Mouse (Mus musculus): ENCODE data around the gene Ttc39b.
A peak's percentile ranks its signal among the peaks of the same experiment; 100 is the strongest.

The Ttc39b gene

DNA sequence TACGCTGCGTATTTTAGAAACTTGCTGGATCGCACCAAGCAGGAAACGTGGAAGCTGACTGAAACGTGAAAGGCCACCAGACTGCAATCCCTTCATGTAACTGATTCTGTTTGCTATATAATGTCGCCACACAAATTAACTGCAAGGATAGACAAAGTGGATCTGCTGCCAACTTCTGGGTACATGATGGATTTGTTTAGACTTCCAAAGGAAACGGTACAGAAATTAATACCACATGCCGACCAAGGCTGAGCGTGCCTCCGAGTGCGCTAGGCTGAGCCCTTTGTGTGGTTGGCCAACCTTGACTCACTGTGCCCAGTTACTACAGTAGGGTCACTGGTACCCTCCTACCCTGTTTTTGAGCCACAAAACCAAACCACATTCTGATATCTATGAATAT lies 89.3 kb downstream of the Ttc39b start:
- ATAC-seq (ENCODE audit: insufficient number of reproducible peaks, low FRiP score, low TSS enrichment): no peak

DNA sequence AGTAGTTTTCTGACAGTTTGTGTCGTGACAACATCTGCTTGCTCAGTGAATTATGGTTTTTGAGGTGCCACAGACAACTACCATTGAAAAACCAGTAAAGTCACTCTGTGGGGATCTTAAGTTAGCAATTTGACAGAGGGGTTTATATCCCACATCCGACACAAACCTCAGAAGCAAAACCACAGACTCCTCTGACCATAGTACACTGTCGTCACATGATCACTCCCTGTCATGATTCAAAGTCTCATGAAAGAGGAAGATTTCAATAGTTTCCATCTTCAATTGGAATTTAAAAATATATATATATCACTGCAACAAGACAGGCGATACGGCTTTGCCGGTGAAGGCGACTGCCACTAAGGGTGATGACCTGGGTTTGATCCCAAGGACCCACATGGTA lies 89.9 kb downstream of the Ttc39b start:
- ATAC-seq (ENCODE audit: insufficient number of reproducible peaks, low FRiP score, low TSS enrichment): no peak

DNA sequence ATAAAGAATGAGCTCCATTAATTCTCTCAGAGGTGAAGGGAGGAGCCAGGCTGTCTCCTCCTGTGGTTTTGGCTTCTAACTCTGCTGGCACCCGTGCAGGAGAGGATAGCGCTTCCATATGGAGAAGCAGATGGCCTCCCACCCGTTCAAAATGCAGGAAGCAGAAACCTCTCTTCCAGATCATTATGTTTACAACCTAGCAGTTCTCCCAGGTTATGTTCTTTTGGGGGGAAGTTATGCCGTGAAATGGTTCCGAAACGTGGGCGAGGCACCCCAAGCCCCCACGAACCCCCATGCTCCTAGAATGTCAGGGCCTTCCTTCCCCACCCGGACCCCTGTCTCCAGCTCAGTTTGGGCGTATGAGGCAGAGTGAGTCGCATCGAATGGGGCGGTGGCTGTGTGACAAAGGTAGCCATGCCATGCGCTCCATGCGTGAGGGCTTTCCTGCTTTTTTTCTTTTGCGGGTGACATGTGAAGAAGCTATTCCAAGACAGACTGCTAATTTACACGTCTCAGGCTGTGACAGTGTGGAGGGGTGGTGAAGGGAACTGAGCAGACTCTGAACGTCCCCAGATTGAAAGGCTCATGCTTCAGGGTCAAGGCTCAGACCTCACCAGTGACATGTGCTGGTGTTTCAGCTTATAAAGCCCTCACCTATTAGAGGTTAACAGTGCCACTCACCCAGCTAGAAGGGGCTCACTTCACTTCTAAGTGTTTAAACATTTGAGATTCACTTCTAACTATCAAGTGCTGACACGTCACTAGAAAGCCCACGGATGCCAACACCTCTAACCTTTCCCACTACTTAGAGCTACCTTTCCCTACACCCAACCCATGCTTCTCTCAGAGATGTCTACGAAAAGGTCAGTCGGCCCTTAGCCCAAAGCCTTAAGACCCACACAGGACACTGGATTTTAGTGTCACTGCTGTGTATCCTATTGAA lies 90.6 kb downstream of the Ttc39b start:
- peak; percentile 83 for ATAC-seq (ENCODE audit: insufficient number of reproducible peaks, low FRiP score, low TSS enrichment)

DNA sequence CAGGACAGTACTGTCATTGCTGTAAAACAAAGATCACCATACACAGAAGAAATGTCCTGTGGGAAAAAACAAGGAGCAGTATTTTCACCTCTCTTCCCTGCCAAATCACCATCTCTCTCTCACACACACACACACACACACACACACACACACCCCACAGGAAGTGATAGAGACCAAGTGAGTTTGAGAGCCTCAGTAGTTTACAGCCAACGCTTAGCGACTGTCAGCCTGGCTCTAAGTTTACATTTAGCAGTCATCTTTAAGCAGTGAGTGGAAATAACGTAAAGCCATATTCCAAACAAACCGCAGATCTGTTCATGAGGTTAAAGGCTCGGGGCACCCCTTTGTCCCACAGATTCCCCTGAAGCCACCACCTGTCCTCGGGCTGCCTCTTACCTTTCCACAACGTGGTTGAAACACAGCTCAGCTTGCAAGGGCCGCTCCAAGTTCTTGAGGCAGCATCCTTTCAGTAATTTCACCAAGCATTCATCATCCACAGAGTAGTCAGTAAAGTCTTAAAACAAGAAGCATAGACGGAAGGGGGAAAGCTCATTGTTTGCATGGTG lies 91.7 kb downstream of the Ttc39b start:
- peak; percentile 8; the same call in 1 of the 2 replicates for ATAC-seq (ENCODE audit: insufficient number of reproducible peaks, low FRiP score, low TSS enrichment)

DNA sequence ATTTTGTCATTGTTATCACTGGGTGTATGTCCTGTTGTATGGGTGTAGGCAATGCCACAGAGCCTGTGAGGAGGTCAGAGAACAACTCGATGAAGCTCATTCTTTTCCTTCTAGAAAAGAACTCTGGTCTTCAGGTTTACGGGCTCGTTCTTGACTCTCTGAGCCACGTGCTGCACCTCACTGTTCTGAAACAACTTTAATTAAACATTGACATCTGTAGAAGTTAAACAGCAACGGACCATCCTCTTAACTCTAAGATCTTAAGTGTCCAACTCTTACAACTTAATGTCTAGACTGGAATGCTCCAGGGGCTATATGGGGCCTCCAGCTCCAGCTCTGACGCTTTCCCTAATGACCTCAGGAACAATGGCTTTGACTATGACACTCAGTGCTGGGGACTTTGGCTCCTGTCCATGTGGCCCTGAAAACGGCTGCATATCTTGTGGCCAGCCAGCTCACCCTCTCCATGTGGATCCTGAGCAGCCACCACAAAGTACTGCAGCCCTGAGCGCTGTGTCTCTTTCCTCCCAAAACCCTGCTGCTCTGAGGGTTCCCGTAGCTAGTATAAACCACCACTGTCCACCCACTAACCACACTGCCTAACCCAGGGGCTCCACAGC lies 95.3 kb downstream of the Ttc39b start:
- no peak for ATAC-seq (ENCODE audit: insufficient number of reproducible peaks, low FRiP score, low TSS enrichment)

DNA sequence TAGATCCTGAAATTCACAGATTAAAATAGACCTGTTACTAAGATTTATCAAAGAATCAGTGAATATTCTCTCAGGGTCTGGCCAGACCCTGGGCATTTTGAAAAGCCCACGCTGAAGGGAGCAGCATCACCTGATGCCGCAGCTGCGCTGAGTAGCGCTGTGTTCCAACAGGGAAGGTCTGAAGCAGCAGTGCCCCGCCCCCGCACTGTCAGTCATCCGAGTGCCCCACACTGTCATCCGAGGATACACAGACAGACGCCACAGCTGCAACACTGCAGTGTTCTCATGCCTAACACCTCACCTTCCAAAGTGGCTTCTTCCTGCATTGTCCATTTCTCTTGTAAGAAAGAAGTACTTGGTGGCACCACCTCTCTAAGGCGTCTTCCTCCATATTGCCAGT lies 96.0 kb downstream of the Ttc39b start:
- ATAC-seq (ENCODE audit: insufficient number of reproducible peaks, low FRiP score, low TSS enrichment): no peak

DNA sequence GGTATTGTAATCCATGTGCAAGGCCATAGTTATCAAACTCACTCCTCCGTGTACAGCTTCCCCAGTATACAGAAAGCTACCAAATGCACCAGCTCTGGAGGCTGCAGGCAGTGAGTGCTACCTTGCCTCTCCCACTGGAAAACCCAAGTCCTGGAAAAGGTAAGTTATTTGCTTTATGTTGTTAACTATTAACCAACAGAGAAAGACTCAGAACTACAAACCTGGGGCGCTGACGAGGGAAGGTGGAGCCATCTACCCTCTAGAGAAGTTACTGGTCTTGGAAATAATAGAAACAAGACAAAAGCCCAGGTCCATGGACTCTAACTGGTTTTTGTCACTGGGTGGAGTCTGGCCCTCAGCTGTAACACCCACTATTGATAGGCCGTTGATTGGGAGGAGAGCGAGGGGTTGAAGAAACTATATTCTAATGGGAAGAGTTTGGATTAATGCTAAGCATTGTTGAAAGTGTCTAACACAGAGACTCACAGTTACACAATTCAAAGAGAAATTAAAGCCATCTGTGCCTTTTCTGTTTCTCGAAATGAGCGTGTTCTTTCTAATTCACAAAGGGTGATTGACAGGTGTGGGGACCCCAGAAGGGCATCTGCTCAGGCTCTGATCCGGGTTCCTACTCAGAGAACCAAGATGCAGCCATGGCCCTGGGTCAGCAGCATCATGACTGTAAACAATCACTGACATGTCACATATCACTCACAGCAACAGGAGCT lies 98.3 kb downstream of the Ttc39b start:
- ATAC-seq (ENCODE audit: insufficient number of reproducible peaks, low FRiP score, low TSS enrichment): no peak

DNA sequence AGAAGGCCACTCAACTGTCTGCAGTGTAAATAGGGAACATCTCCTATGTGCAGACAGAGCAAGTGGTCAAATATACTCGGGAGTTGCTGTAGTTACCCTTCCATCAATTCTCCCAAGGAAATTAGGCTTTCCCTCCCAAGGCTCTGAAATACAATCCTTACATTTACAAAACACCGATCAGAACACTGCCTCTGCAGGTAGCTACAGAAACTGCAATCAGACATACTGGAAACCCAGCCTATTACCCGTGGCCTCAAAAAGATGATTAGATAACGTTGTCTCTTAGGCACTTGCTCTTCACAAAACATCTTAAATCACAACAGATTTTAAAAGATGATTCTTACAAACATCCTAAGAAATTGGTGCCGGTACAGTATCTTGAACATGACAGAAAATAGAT lies 99.8 kb downstream of the Ttc39b start:
- no peak; the same call in 1 of the 2 replicates for ATAC-seq (ENCODE audit: insufficient number of reproducible peaks, low FRiP score, low TSS enrichment)

DNA sequence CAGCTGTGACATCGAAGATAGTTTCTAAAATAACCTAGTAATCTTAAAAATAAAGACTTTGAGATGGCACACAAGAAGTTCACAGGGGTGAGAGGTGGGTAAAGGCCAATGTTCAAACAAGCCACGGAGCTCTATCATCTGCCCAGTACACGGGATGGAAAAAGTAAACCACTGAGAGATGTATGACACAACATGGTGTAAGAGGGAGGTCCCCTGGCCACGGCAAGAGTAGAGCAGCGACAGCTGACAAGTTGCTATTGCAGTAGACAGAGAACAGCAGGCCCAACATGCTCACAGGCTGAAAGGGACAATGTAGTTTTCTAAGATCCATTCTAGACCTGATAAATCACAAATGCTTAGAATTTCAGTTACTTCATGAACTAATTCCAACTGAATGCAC lies 100.9 kb downstream of the Ttc39b start:
- no peak for ATAC-seq (ENCODE audit: insufficient number of reproducible peaks, low FRiP score, low TSS enrichment)

DNA sequence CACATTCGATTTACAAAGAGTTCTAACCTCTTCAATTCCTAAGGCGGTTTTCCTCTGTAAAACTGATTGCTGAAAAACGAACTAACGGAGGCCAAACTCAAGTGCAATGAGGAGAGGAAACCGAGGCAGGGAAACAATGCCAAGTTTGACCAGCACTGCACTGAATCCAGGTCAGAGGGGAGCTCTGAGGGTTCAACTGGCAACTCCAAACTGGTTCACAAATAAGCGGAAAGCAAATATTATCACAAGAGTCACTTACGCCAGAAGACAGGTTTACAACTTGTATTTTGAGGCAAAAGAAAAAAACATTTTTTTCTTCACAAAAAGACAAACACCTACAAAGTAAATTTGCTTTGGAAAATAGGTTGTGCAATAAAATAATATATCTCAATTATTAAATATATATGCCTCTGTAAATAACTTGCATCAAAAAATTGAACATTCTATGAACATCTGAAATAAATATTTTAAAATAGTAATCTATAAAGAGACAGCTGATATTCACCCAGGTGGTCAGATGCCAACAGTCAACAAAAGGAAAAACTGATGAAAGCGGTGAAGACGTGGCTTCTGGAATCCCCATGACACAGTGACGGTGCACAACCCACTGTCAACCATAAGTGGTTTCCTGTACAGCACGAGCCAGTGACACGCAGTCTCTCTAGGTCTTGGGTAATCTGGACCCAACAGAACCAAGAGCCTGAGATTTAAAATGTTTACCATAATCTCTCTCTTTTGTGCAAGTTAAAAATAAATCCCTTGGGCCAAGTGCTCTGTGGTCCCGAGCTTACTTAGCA lies 103.1 kb downstream of the Ttc39b start:
- no peak for ATAC-seq (ENCODE audit: insufficient number of reproducible peaks, low FRiP score, low TSS enrichment)

DNA sequence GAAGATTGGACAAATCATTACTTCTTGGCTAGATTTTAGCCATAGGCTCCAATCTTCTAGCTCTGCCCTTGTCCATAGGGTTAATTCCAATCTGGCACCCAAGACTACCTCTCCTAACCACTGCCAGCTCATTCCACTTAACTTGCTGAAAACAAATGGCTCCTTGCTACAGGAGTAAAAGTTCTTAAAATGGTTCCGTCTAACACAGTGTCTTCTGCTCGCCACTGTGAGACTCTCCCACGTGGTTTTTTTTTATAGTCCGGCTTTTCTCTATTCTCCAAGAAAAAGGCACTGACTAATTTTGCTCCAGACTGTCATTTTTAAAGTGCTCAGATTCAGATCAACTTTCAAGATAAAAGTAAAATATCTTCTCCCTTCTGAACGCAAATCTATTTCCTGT lies 104.8 kb downstream of the Ttc39b start:
- ATAC-seq (ENCODE audit: insufficient number of reproducible peaks, low FRiP score, low TSS enrichment): no peak

DNA sequence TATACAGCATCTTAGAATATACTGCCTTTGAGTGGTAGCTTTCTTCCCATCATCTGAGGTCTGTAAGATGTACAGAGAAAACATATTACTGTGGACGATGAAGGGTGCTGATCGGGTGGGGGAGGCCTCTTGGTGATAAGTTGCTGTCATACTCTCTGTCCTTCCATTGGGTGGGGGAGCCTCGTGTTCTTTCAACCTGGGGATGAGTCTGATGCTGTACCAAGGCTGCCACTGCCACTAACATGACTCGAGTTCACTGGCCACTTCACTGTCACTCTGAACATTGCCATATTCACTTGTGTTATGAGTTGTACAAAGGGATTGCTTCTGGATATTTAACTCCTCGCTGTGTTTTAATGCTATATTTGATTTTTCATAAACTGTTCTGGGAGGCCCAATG lies 106.9 kb downstream of the Ttc39b start:
- no peak for ATAC-seq (ENCODE audit: insufficient number of reproducible peaks, low FRiP score, low TSS enrichment)

DNA sequence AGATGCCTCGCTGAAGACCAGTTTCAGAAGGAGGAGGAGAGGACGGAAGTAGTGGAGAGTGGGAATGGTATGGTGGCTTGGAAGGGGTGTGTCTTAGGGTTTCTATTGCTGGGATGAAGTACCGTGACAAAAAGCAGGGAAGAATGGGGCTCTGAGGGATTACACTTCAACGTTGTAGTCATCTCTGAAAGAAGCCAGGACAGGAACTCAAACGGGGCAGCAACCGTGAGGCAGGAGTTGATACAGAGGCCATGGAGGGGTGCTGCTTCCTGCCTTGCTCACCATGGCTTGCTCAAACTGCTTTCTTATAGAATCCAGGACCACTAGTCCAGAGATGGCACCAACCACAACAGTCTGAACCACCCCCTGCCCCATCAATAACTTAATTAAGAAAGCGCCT lies 107.7 kb downstream of the Ttc39b start:
- ATAC-seq (ENCODE audit: insufficient number of reproducible peaks, low FRiP score, low TSS enrichment): no peak

DNA sequence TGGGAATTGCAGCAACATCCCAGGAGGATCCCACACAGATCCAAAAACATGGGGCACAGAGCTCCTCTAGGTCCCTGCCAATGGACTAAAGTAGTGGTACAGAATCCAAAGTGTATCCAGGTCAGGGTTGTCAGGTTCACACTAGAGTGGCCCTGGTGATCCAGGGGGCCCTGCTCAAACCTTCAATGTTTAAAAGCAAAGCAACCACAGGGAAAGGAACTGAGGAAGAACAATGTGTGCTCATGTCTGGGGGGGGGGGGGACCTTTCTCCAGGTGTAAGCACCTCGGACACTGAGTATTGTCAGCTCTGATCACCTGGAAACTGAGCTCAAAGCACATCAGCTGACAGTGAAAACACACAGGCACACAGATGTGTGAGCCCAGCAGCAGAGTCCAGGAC lies 108.3 kb downstream of the Ttc39b start:
- ATAC-seq (ENCODE audit: insufficient number of reproducible peaks, low FRiP score, low TSS enrichment): no peak

DNA sequence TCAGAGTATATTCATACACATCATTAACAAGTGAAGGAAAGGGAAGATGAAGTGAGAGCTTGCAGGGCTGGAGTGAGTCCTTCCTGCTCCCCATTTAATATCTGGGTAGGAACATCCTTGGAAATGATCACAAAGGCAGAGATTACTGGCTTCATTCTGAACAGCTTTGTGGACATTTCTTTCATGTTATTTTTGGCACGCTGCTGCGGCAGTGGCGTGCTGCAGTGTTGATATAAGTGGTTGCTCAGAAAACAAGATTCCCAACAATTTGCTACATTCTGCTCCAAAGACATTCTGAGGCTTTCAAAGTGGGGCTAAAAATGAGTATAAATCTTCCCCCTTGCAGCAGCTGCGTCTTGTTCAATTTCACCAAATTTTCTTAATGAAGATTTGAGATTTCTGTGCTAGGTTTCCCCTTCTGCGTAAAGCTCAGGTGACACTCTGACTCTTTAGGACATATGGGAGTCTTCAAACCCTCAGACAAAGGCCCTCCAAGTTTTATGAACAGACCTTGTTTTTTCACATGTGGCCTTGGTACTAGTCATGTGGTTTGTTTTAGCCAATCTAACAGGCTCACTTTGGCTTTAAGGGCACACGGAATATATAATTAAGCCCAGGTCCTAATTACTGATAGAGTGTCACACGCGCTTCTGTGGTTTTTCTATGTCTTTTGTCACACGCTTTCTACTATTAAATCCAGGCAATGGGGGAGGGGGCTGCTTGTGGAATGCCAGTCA lies 109.1 kb downstream of the Ttc39b start:
- no peak for ATAC-seq (ENCODE audit: insufficient number of reproducible peaks, low FRiP score, low TSS enrichment)

DNA sequence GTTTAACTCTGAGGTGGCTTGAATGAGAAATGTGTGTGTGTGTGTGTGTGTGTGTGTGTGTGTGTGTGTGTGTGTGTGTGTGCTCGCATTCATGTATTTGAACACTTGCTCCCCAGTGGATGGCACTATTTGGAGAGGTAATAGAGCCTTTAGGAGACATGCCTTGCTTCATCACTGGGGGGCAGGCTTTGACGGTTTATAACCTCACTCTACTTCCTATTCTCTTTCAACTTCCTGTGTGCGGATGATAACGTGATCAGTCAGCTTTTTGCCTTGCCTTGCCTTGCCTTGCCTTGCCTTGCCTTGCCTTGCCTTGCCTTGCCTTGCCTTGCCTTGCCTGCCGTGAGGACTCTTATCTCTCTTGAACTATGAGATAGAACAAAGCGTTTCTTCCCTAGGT lies 110.3 kb downstream of the Ttc39b start:
- no peak for ATAC-seq (ENCODE audit: insufficient number of reproducible peaks, low FRiP score, low TSS enrichment)

DNA sequence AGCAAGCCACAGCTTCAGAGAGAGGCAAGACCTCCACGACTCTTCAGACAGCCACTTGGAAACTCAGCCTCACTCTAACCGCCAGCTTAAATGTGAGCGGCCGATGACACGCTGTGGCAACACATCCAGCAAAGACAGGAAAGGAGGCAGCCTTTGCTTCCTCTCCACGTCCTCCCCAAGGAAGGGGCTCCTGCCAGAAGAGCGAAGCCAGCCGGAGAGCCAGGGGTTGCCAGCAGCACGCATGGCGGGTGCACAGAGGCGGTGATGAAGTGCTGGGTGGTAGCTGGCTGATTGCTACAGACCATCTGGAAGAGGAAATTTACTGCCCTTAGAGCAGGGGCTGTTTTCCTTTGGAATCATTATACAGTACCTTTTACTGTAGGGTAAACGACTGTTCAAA lies 112.3 kb downstream of the Ttc39b start:
- ATAC-seq (ENCODE audit: insufficient number of reproducible peaks, low FRiP score, low TSS enrichment): no peak

DNA sequence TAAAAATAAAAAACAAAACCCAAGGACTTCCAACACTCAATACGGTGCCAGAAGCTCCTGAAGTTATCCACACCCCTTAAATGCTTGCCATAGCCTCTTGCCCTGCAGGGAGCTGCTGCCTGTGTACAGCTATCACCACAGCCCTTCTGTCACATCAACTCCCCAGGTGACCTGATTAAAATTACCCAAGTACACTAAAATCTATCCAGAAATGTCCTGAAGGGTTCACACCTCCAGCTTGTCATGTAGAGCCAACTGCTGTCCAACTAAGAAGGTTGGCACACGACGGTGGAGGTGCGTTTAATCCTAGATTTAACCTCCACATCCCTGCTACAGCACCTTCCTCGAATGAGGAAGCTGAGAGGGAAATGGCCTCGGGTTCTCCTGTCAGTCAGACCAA lies 113.6 kb downstream of the Ttc39b start:
- ATAC-seq (ENCODE audit: insufficient number of reproducible peaks, low FRiP score, low TSS enrichment): peak; percentile 54

DNA sequence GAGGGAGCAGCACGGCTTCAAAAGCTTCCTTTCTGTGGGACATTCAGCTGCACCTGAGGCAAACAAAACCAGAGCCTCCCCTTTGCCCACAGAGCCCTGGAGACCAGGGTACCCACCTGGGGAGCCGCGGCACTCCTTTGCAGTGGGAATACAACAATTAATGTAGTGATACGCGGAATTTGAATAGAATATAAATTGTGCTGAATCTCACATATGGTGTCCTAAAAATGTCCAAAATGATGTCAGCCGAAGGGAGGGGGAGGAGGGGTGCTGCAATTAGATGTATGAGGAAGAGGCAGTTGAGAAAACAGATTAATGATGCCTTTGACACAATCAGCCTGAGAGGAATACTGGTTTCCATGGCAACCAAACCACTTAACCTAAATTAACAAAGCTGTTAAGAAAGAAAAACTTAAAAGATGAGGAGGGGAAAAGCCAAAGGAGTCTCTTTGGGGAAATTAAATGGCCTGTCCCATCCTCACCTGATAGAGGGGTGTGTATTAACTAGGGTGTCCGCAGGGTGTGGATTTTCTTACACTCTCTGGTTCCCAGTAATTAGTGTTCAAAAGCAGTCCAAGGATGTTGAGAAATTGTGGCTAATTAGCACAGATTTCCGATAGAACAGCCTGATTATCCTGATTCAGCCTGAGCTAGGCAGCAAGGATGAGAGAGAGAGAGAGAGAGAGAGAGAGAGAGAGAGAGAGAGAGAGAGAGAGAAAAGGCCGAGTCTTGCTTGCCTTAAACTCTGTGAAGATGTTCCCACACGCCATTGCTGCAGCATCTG lies 117.1 kb downstream of the Ttc39b start:
- peak; percentile 67 for ATAC-seq (ENCODE audit: insufficient number of reproducible peaks, low FRiP score, low TSS enrichment)

Measured in cerebellum, adult (tissue).